Mouse (Mus musculus) duodenum, adult 2 months (tissue): ENCODE measurements around the gene Arl4a. TPM values are rescaled to one million over a fixed set of nuclear protein-coding genes. Genes with fewer than 3 reads are reported as not detected.

Source experiments
- polyA plus RNA-seq: library from polyadenylated mRNA; depleted of rRNA; stranded (reverse); fragments of >200 nt; gene quantifications from 2 replicates; pipeline ENCODE4 v1.2.3, GENCODE M21; 2012; ENCODE audit warnings: low replicate concordance; rRNA removed

Arl4a gene
- polyA plus RNA-seq, result 2.3 and 3.5 TPM in 2 replicates

DNA sequence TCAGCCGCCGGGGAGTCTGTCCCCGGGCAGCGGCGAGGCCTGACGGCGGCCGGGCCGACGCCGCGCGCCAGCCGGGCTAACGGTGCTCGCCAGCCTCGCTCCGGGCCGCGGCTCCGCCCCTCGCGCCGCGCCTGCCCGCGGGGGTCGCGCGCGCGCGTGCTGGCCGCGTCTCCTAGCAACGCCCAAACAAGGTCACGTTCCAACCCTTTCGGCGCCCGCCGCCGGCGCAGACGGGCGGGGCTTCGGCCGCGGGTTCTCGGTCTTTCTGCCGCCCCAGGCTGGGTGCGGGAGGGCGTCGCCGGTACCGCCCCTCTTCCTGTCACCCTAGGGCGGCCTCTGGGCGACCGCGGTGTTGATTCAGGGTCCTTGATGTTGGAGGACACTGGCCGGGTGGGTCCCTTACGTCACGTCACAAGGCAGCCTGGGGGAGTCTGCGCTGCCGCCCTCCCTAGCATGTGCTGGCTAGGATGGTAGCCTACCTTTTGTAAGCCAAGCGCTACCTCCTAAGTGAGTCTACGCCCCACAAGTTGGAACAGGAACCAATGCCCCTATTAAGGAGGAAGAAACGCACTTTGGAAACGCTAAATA lies at the start of gene Arl4a:
Gene Arl4a, minus strand, starts transcription at position 150 of the 588 bp plus-strand sequence.

Other genes starting within 250 kb of the Arl4a start
- 23.0 and 58.4 TPM in 2 replicates for gene Scin, start 96.2 kb upstream of the Arl4a start, polyA plus RNA-seq
- not detected in 2 replicates for gene Lsmem1, start 161.5 kb upstream of the Arl4a start, polyA plus RNA-seq
- 21.5 and 88.7 TPM in 2 replicates for gene Ifrd1, start 210.5 kb upstream of the Arl4a start, polyA plus RNA-seq